Mouse (Mus musculus): ENCODE results near the gene Chia1.
"Not testable (repeated sequence)": the region's sequence is repeated elsewhere in the genome, so short reads cannot be mapped to it uniquely, and the experiment has no call there.

Chia1 gene

GRCm38 (mm10) chr3:106112929-106113328 is at the start of gene Chia1:
TSS of gene Chia1 (plus strand) at chr3:106113229.
- no peak for DNase-seq

GRCm38 (mm10) chr3:106067707-106068106 is 45.3 kb upstream of the Chia1 start:
- not testable (repeated sequence) for DNase-seq

GRCm38 (mm10) chr3:106070994-106071393 is 42.0 kb upstream of the Chia1 start:
- no peak for DNase-seq

GRCm38 (mm10) chr3:106074824-106075223 is 38.2 kb upstream of the Chia1 start:
- no peak for DNase-seq

GRCm38 (mm10) chr3:106126999-106127398 is 14.0 kb downstream of the Chia1 start:
- no peak for DNase-seq

GRCm38 (mm10) chr3:106128807-106129493 is 15.9 kb downstream of the Chia1 start:
- no peak for DNase-seq

- peak; percentile 93 to 95 for DNase-seq
Observed at GRCm38 (mm10) chr3:106131690-106132089, 18.7 kb downstream of the Chia1 start.

GRCm38 (mm10) chr3:106144081-106144480 is 31.1 kb downstream of the Chia1 start:
- peak in 1 of 2 experiments; percentile 5 for DNase-seq

- DNase-seq: no peak
Observed at GRCm38 (mm10) chr3:106154413-106154812, 41.4 kb downstream of the Chia1 start.

- no peak for DNase-seq
Observed at GRCm38 (mm10) chr3:106167464-106167863, 54.4 kb downstream of the Chia1 start, which contains the start of gene Chil3. TSS of gene Chil3 (minus strand) at chr3:106167564.

GRCm38 (mm10) chr3:106170522-106171053 is 57.6 kb downstream of the Chia1 start:
- DNase-seq: no peak

GRCm38 (mm10) chr3:106171135-106171731 is 58.2 kb downstream of the Chia1 start:
- no peak for DNase-seq

- not testable (repeated sequence) for DNase-seq
Observed at GRCm38 (mm10) chr3:106172506-106172905, 59.5 kb downstream of the Chia1 start.

- DNase-seq: not testable (repeated sequence)
Observed at GRCm38 (mm10) chr3:106174971-106175370, 61.9 kb downstream of the Chia1 start.

GRCm38 (mm10) chr3:106177509-106178189 is 64.6 kb downstream of the Chia1 start:
- no peak for DNase-seq

Data from cerebellum, postnatal 25 days (tissue).